Mouse (Mus musculus) spleen, embryonic (tissue): ENCODE results near the gene Ptgfrn.

Experiments
- CTCF ChIA-PET: fragments of 350-600 bp; sonication (Branson Sonifier 250); formaldehyde crosslinking; loops from one replicate; lab custom pipeline; 2022; lab: Charles Lee

The Ptgfrn gene

GRCm38 (mm10) chr3:101080925-101081324 is 29.2 kb downstream of the Ptgfrn start:
- CTCF ChIA-PET = no interaction called here

- CTCF ChIA-PET = no interaction called here
These were observed 31.7 kb downstream of the Ptgfrn start for GRCm38 (mm10) chr3:101078344-101078743.

- CTCF ChIA-PET = no interaction called here
These were observed 32.4 kb downstream of the Ptgfrn start for GRCm38 (mm10) chr3:101077710-101078100.

GRCm38 (mm10) chr3:101076966-101077709 is 32.9 kb downstream of the Ptgfrn start:
- CTCF ChIA-PET = no interaction called here

- CTCF ChIA-PET = no interaction called here
These were observed 34.2 kb downstream of the Ptgfrn start for GRCm38 (mm10) chr3:101075866-101076265.

- CTCF ChIA-PET = no interaction called here
These were observed 36.7 kb downstream of the Ptgfrn start for GRCm38 (mm10) chr3:101073384-101073783.

- CTCF ChIA-PET = interaction anchor here (0.6 kb wide), 1 partner anchor 322 kb away, joined by 3 read pairs; no protein-coding TSS in a partner anchor
These were observed 37.4 kb downstream of the Ptgfrn start for GRCm38 (mm10) chr3:101072506-101073215.

- CTCF ChIA-PET = interaction anchor here (0.6 kb wide), 1 partner anchor 323 kb away, joined by 3 read pairs; no protein-coding TSS in a partner anchor
These were observed 38.5 kb downstream of the Ptgfrn start for GRCm38 (mm10) chr3:101071576-101071975.

- CTCF ChIA-PET = no interaction called here
These were observed 39.3 kb downstream of the Ptgfrn start for GRCm38 (mm10) chr3:101070796-101071235.

GRCm38 (mm10) chr3:101070230-101070795 is 39.8 kb downstream of the Ptgfrn start:
- CTCF ChIA-PET = no interaction called here

GRCm38 (mm10) chr3:101068701-101069100 is 41.4 kb downstream of the Ptgfrn start:
- CTCF ChIA-PET = no interaction called here

GRCm38 (mm10) chr3:101066175-101066574 is 43.9 kb downstream of the Ptgfrn start:
- CTCF ChIA-PET = no interaction called here

GRCm38 (mm10) chr3:101061865-101062585 is 48.1 kb downstream of the Ptgfrn start:
- CTCF ChIA-PET = no interaction called here

GRCm38 (mm10) chr3:101059214-101059613 is 50.9 kb downstream of the Ptgfrn start:
- CTCF ChIA-PET = no interaction called here

GRCm38 (mm10) chr3:101058203-101058602 is 51.9 kb downstream of the Ptgfrn start:
- CTCF ChIA-PET = no interaction called here

- CTCF ChIA-PET = interaction anchor here (0.7 kb wide), 1 partner anchor 218 kb away, joined by 9 read pairs; no protein-coding TSS in a partner anchor
These were observed 54.9 kb downstream of the Ptgfrn start for GRCm38 (mm10) chr3:101055216-101055615.

- CTCF ChIA-PET = no interaction called here
These were observed 58.5 kb downstream of the Ptgfrn start for GRCm38 (mm10) chr3:101051601-101052000.

- CTCF ChIA-PET = interaction anchor here (0.6 kb wide), 2 partner anchors 38 to 72 kb away, joined by 5 to 15 read pairs; no protein-coding TSS in a partner anchor
These were observed 60.1 kb downstream of the Ptgfrn start for GRCm38 (mm10) chr3:101049997-101050396.

- CTCF ChIA-PET = no interaction called here
These were observed 61.3 kb downstream of the Ptgfrn start for GRCm38 (mm10) chr3:101048781-101049180.

GRCm38 (mm10) chr3:101047586-101048275 is 62.3 kb downstream of the Ptgfrn start:
- CTCF ChIA-PET = no interaction called here

GRCm38 (mm10) chr3:101045431-101045830 is 64.6 kb downstream of the Ptgfrn start:
- CTCF ChIA-PET = no interaction called here
